Mouse (Mus musculus): ENCODE results near the gene Prss54. TPM values are rescaled to one million over a fixed set of nuclear protein-coding genes. Genes with fewer than 3 reads are reported as not detected.

Gene Prss54
- polyA plus RNA-seq, 1 experiment from 2014 or later = not detected

- no peak for ATAC-seq (ENCODE audit: insufficient number of reproducible peaks, insufficient read depth, low FRiP score, low TSS enrichment, low read depth)
- H3K4me1 ChIP-seq (replicated peaks) = no peaks in the 10 kb centered on the region
- no peaks in the 10 kb centered on the region for H3K9me3 ChIP-seq
- H3K27me3 ChIP-seq = no peaks in the 10 kb centered on the region
- H3K4me3 ChIP-seq (replicated peaks) = no peak overlapping the region
- H3K9ac ChIP-seq (replicated peaks) = no peak overlapping the region
- H3K4me2 ChIP-seq = no peak overlapping the region
- 80% methylated on average over 4 of the region's 4 CpGs for WGBS
- H3K27ac ChIP-seq = no peak overlapping the region
- no peaks in the 10 kb centered on the region for H3K36me3 ChIP-seq
Observed at GRCm38 (mm10) chr8:95551577-95551976, 24.6 kb downstream of the Prss54 start.

- no peak for ATAC-seq (ENCODE audit: insufficient number of reproducible peaks, insufficient read depth, low FRiP score, low TSS enrichment, low read depth)
- H3K27ac ChIP-seq = no peak overlapping the region
- no peaks in the 10 kb centered on the region for H3K36me3 ChIP-seq
- H3K9me3 ChIP-seq = no peaks in the 10 kb centered on the region
- H3K4me2 ChIP-seq = no peak overlapping the region
- no peak overlapping the region for H3K4me3 ChIP-seq (replicated peaks)
- WGBS = 72% methylated on average over 16 of the region's 16 CpGs
- H3K27me3 ChIP-seq = no peaks in the 10 kb centered on the region
- H3K9ac ChIP-seq (replicated peaks) = no peak overlapping the region
- H3K4me1 ChIP-seq (replicated peaks) = no peaks in the 10 kb centered on the region
Observed at GRCm38 (mm10) chr8:95549871-95550829, 26.0 kb downstream of the Prss54 start.

- ATAC-seq (ENCODE audit: insufficient number of reproducible peaks, insufficient read depth, low FRiP score, low TSS enrichment, low read depth) = no peak
- 70% methylated on average over 8 of the region's 8 CpGs for WGBS
Observed at GRCm38 (mm10) chr8:95547931-95548330, 28.2 kb downstream of the Prss54 start.

GRCm38 (mm10) chr8:95546986-95547385, 29.2 kb downstream of the Prss54 start:
- WGBS = 82% methylated on average over 4 of the region's 4 CpGs
- no peak for ATAC-seq (ENCODE audit: insufficient number of reproducible peaks, insufficient read depth, low FRiP score, low TSS enrichment, low read depth)
- Histone ChIP-seq H3K9ac (replicated peaks) (no peak overlapping the region), H3K9me3 (no peaks in the 10 kb centered on the region), H3K4me2 (no peak overlapping the region), H3K36me3 (no peaks in the 10 kb centered on the region), H3K27me3 (no peaks in the 10 kb centered on the region), H3K27ac (no peak overlapping the region), H3K4me1 (replicated peaks) (no peaks in the 10 kb centered on the region), H3K4me3 (replicated peaks) (no peak overlapping the region)

More at GRCm38 (mm10) chr8:95547931-95548330, 28.2 kb downstream of the Prss54 start:
- no peak overlapping the region for H3K4me3 ChIP-seq (replicated peaks)
- H3K9me3 ChIP-seq = no peaks in the 10 kb centered on the region
- H3K9ac ChIP-seq (replicated peaks) = no peak overlapping the region
- H3K27ac ChIP-seq = no peak overlapping the region
- no peaks in the 10 kb centered on the region for H3K27me3 ChIP-seq
- no peaks in the 10 kb centered on the region for H3K36me3 ChIP-seq
- no peaks in the 10 kb centered on the region for H3K4me1 ChIP-seq (replicated peaks)
- H3K4me2 ChIP-seq = no peak overlapping the region

GRCm38 (mm10) chr8:95545815-95546214, 30.3 kb downstream of the Prss54 start:
- Histone ChIP-seq H3K9ac (replicated peaks) (no peak overlapping the region), H3K4me1 (replicated peaks) (no peaks in the 10 kb centered on the region), H3K9me3 (no peaks in the 10 kb centered on the region), H3K4me3 (replicated peaks) (no peak overlapping the region), H3K27me3 (no peaks in the 10 kb centered on the region), H3K27ac (no peak overlapping the region), H3K36me3 (no peaks in the 10 kb centered on the region), H3K4me2 (no peak overlapping the region)
- WGBS = 78% methylated on average over 17 of the region's 17 CpGs
- ATAC-seq (ENCODE audit: insufficient number of reproducible peaks, insufficient read depth, low FRiP score, low TSS enrichment, low read depth) = no peak

GRCm38 (mm10) chr8:95543065-95543464, 33.1 kb downstream of the Prss54 start:
- no peaks in the 10 kb centered on the region for H3K9me3 ChIP-seq
- no peaks in the 10 kb centered on the region for H3K36me3 ChIP-seq
- H3K9ac ChIP-seq (replicated peaks) = no peak overlapping the region
- H3K4me1 ChIP-seq (replicated peaks) = no peaks in the 10 kb centered on the region
- WGBS = 77% methylated on average over 3 of the region's 3 CpGs
- H3K27me3 ChIP-seq = no peaks in the 10 kb centered on the region
- no peak overlapping the region for H3K4me3 ChIP-seq (replicated peaks)
- H3K4me2 ChIP-seq = no peak overlapping the region
- no peak overlapping the region for H3K27ac ChIP-seq
- ATAC-seq (ENCODE audit: insufficient number of reproducible peaks, insufficient read depth, low FRiP score, low TSS enrichment, low read depth) = no peak

GRCm38 (mm10) chr8:95542191-95542590, 33.9 kb downstream of the Prss54 start:
- H3K27ac ChIP-seq = no peak overlapping the region
- no peak for ATAC-seq (ENCODE audit: insufficient number of reproducible peaks, insufficient read depth, low FRiP score, low TSS enrichment, low read depth)
- H3K27me3 ChIP-seq = no peaks in the 10 kb centered on the region
- H3K36me3 ChIP-seq = no peaks in the 10 kb centered on the region
- no peaks in the 10 kb centered on the region for H3K9me3 ChIP-seq
- no peaks in the 10 kb centered on the region for H3K4me1 ChIP-seq (replicated peaks)
- 88% methylated on average over 6 of the region's 6 CpGs for WGBS
- H3K4me2 ChIP-seq = no peak overlapping the region
- H3K9ac ChIP-seq (replicated peaks) = no peak overlapping the region
- H3K4me3 ChIP-seq (replicated peaks) = no peak overlapping the region

- H3K27me3 ChIP-seq = no peaks in the 10 kb centered on the region
- no peaks in the 10 kb centered on the region for H3K9me3 ChIP-seq
- WGBS = 80% methylated on average over 5 of the region's 5 CpGs
- no peaks in the 10 kb centered on the region for H3K36me3 ChIP-seq
- no peaks in the 10 kb centered on the region for H3K4me1 ChIP-seq (replicated peaks)
- no peak overlapping the region for H3K4me2 ChIP-seq
- no peak overlapping the region for H3K27ac ChIP-seq
- H3K9ac ChIP-seq (replicated peaks) = no peak overlapping the region
- no peak overlapping the region for H3K4me3 ChIP-seq (replicated peaks)
- no peak for ATAC-seq (ENCODE audit: insufficient number of reproducible peaks, insufficient read depth, low FRiP score, low TSS enrichment, low read depth)
Observed at GRCm38 (mm10) chr8:95539487-95539886, 36.7 kb downstream of the Prss54 start.

GRCm38 (mm10) chr8:95533584-95534387, 42.4 kb downstream of the Prss54 start, which contains the start of gene Ccdc113:
Gene Ccdc113, plus strand, starts transcription at chr8:95534085.
- no peaks in the 10 kb centered on the region for H3K9me3 ChIP-seq
- H3K27me3 ChIP-seq = peaks cover 7% of the 10 kb centered on the region; the same call in 1 of the 2 replicates
- ATAC-seq (ENCODE audit: insufficient number of reproducible peaks, insufficient read depth, low FRiP score, low TSS enrichment, low read depth) = peak; percentile 71
- peak within 1 kb of the TSS; percentile 45 for H3K4me3 ChIP-seq (replicated peaks)
- WGBS = 9% methylated on average over 33 of the region's 33 CpGs
- H3K9ac ChIP-seq (replicated peaks) = peak within 1 kb of the TSS; percentile 37; the same call in 1 of the 2 replicates
- no peaks in the 10 kb centered on the region for H3K4me1 ChIP-seq (replicated peaks)
- H3K27ac ChIP-seq = no peak within 1 kb of the TSS
- H3K36me3 ChIP-seq = no peaks in the 10 kb centered on the region
- H3K4me2 ChIP-seq = peak within 1 kb of the TSS; percentile 73

- Histone ChIP-seq H3K9ac (replicated peaks) (no peak overlapping the region), H3K4me3 (replicated peaks) (no peak overlapping the region), H3K27ac (no peak overlapping the region), H3K27me3 (peaks cover 9% of the 10 kb centered on the region; the same call in 1 of the 2 replicates), H3K4me1 (replicated peaks) (no peaks in the 10 kb centered on the region), H3K36me3 (no peaks in the 10 kb centered on the region), H3K4me2 (no peak overlapping the region), H3K9me3 (no peaks in the 10 kb centered on the region)
- WGBS = 57% methylated on average over 4 of the region's 4 CpGs
- no peak for ATAC-seq (ENCODE audit: insufficient number of reproducible peaks, insufficient read depth, low FRiP score, low TSS enrichment, low read depth)
Observed at GRCm38 (mm10) chr8:95532206-95532605, 43.9 kb downstream of the Prss54 start.

GRCm38 (mm10) chr8:95528750-95529310, 47.3 kb downstream of the Prss54 start:
- Histone ChIP-seq H3K27me3 (peaks cover 9% of the 10 kb centered on the region; the same call in 1 of the 2 replicates), H3K36me3 (no peaks in the 10 kb centered on the region), H3K9me3 (no peaks in the 10 kb centered on the region), H3K27ac (no peak overlapping the region), H3K4me3 (replicated peaks) (no peak overlapping the region), H3K9ac (replicated peaks) (no peak overlapping the region), H3K4me1 (replicated peaks) (no peaks in the 10 kb centered on the region), H3K4me2 (no peak overlapping the region)
- WGBS = 68% methylated on average over 9 of the region's 9 CpGs
- no peak for ATAC-seq (ENCODE audit: insufficient number of reproducible peaks, insufficient read depth, low FRiP score, low TSS enrichment, low read depth)

Data from limb, embryonic 12.5 days (tissue).